In the genomic region with DNA sequence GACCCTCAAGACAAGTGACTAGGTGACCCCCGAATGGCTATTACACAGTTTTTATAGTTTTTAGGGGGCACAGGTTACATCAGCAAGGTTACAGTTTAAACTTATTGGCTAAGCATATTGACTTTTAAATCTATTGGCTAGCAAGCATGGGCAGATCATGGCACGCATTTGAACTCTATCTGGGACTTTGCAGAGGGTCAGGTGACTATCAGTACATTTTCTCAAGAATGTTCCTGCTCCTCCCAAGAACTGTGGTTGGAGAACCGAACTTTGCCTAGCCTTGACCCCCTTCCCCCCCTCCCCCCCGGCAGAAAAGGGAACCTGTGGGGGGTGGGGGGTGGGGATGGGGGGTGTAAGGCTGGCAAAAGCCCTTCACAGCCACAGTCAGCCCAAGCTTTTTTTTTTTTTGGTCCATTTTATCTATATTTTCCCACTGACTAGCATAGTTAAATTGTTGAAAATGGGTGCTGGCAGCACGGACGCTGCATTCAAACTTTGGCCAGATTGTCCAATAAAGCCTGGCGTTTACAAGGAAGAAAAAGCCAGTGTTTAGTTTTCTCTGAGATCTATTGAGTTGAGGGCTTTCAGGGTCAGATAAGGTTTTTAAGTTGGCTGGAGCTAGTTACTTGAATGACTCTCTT, we compare ENCODE assay signal across 1 mouse cellular context.
A peak's percentile ranks its signal among the peaks of the same experiment; 100 is the strongest.
TF ChIP-seq lines count a peak whose summit lies in the region.

No protein-coding gene starts in this region.

TF ChIP-seq in MEL, 35 proteins besides CTCF, POLR2A, EP300 and RAD21:
- TF ChIP-seq MYB (IDR thresholded peaks at IDR 0.05; ENCODE audit: low read depth, low read length), result no peak
- peak; percentile 70 for TF ChIP-seq ZNF384 (IDR thresholded peaks at IDR 0.05; ENCODE audit: low read depth, low read length)
- 0 out of 2 replicates have a peak, but pooled peaks have one; percentile 34 for TF ChIP-seq ZMIZ1 (IDR thresholded peaks at IDR 0.05; ENCODE audit: low read depth, low read length)
- peak; percentile 63; the same call in 1 of the 2 replicates for TF ChIP-seq USF1 (IDR thresholded peaks at IDR 0.05; ENCODE audit: low read depth, low read length)
- TF ChIP-seq MAZ (IDR thresholded peaks at IDR 0.05; ENCODE audit: low read depth, low read length), result no peak
